Mouse (Mus musculus): ENCODE measurements at regions not wholly inside any gene's neighbourhood (a gene's known extent, or its start where the extent isn't known, plus 50 kb on each side); places are given as distances from the start of the nearest gene placed in this dataset.
A peak's percentile ranks its signal among the peaks of the same experiment; 100 is the strongest.

DNA sequence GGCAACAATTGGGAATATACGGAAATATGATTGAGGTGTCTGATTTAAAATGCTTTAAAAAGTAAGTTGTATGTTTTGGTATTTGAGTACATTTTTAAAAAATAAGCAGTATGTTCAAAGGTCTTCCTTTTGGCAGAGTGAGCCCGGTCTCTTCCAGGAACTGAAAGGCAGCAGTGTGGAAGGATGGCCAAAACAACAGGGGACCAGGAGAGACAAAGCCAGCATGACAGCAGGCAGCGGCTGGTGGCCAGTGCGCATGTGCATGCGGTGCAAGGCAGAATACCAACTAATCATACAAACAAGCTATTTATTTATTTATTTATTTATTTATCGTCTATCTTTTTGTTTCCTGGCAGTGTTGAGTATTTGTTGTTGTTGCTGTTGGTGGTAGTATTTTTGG is 59.9 kb upstream of the Krr1 start:
- DNase-seq (ENCODE audit: low spot score in 2 of 2), result peak in 1 of 2 experiments; percentile 17
- TF ChIP-seq CTCF (conservative IDR thresholded peaks at IDR 0.05), result no peak
- H3K4me3 ChIP-seq, result no peak overlapping the region
- H3K27ac ChIP-seq, result no peak overlapping the region

DNA sequence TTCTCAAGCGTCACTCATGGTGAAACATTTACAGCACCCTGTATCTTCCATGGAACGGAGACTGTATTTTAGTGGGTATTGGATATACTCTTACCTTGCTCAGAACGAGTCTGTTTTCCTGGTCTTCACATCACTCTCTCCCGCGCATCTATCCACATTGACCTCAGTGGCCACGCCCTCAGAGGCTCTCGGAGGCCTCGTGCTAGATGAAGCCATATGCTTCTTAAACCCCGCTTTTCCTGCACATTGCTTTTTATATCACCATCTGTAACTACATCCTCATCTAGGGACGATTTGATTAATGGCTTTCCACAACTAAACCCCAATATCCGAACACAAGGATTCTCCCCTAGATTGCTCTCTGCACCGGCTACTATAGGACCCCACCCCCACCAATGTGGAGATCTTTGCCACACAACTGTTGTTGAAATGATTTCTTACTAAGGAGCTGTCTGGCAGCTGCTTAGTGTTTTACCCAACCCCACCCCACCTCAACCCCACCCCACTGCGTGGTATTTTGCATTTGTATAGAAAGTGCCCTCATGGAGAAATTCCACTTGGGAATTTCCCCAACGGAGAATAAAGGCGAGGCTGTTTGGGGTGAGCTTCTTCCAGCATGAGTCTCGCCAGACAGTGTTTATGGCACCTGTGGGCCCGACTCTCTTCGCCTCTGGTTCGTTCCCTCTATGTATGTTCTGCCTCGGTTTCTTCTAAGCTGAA is 59.2 kb upstream of the Krr1 start:
- no peak for TF ChIP-seq CTCF (conservative IDR thresholded peaks at IDR 0.05)
- no peak overlapping the region for H3K27ac ChIP-seq
- no peak for DNase-seq (ENCODE audit: low spot score in 2 of 2)
- H3K4me3 ChIP-seq, result no peak overlapping the region

DNA sequence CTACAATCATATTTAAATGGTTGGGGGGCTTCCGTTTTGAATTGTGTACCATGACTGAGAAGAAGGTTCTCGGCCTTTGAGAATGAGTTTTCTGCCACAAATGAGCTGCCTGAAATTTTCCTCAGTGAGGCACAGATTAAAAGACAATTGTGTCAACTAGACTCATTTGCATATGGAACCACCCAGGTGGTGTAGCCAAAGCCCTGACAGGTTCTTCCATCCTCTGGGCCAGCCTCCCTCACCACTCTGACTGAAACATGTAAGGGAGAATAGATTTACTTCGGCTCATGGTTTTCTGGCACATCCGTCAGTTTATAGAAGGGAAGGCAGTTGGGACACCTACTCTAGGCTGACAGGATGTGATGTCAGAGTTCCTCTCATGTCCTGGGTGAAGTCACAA is 58.2 kb upstream of the Krr1 start:
- H3K4me3 ChIP-seq, result no peak overlapping the region
- H3K27ac ChIP-seq, result no peak overlapping the region
- no peak for DNase-seq (ENCODE audit: low spot score in 2 of 2)
- no peak for TF ChIP-seq CTCF (conservative IDR thresholded peaks at IDR 0.05)

DNA sequence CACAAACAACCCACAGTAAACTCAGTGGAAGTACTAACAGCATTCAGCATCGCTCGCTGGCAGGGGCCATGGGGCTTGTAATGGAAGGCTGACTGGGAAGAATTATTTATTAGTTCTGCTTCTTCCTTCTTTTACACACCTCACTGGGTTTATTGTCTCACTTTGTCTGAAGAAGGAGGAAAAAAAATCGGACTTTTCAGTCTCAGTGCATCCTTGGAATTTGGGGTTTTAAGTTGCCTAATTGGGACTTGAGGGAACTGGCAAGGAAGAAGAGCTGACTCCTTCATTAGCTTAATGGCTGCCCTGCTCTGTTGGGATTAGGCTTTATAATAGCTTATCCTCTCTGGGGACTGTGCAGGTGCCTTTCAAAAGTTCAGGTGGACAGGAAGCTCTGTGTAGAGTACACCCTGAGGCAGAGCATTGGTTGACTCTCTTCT is 54.4 kb upstream of the Krr1 start:
- no peak for TF ChIP-seq CTCF (conservative IDR thresholded peaks at IDR 0.05)
- DNase-seq (ENCODE audit: low spot score in 2 of 2), result no peak
- Histone ChIP-seq H3K4me3 (no peak overlapping the region), H3K27ac (no peak overlapping the region)

DNA sequence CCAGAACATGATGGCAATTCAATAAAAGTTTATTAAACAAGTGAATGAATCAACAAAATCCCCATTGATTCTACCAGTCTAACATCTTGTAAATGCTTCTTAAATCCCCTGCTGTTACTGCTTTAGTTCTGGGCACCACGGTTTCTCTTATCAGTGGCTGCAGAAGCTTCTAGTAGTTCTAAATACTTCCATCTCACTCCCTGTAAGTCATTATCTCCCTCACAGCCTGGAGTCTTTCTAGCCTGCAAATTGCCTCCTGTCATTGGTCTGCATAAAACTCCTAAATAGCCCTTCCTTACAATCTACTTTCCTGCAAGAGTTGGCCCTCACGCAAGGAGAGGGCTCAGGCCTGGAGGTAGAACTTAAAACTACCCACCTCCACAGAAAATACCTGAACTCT is 53.0 kb upstream of the Krr1 start:
- DNase-seq (ENCODE audit: low spot score in 2 of 2), result no peak
- TF ChIP-seq CTCF (conservative IDR thresholded peaks at IDR 0.05), result no peak
- Histone ChIP-seq H3K27ac (no peak overlapping the region), H3K4me3 (no peak overlapping the region)

DNA sequence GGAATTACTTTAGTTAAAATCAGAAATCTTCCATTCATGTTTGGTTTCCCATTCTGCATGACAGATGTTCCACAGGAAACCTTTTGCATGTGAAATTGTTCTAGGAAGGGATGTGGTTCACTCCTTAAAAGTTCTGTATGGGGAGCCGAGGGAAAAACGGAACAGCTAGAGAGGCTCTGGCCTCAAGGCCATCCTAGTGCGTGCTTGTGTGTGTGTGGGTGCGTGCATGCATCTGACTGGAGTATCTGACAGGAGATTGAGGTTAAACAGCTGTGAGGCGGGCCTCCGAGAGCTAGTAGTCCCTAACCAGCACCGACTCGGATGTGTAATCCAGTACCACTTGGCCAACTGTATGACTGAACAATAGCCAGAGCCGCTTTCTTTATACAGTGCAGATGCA is 51.0 kb upstream of the Krr1 start:
- no peak for TF ChIP-seq CTCF (conservative IDR thresholded peaks at IDR 0.05)
- H3K4me3 ChIP-seq, result no peak overlapping the region
- no peak overlapping the region for H3K27ac ChIP-seq
- no peak for DNase-seq (ENCODE audit: low spot score in 2 of 2)
